ENCODE assay signal across 16 mouse cellular contexts in genomic region chr14:59551956-59552355, GRCm38 (mm10). TPM values are rescaled to one million over a fixed set of nuclear protein-coding genes. Genes with fewer than 3 reads are reported as not detected.
DNase-seq lines count a peak whose midpoint lies in the region; ATAC-seq and TF ChIP-seq lines count a peak whose summit lies in the region.
"Had no signal": no experiment of that assay in that cellular context is flagged by ENCODE, and none has a peak within 500 bp of the region (broad histone marks: within the 10 kb centered on the region; RNA-seq: fewer than 3 reads in every experiment).

No protein-coding gene starts in this region.

- H3K9ac ChIP-seq in kidney, embryonic 14.5 days (ENCODE audit: low read depth, low read length): no peak overlapping the region
- no peak overlapping the region for H3K9ac ChIP-seq in ES-E14 (ENCODE audit: insufficient read depth, low read depth, low read length, poor library complexity, severe bottlenecking)
- no peak overlapping the region for H3K9ac ChIP-seq in intestine, postnatal 0 days (ENCODE audit: low read depth, low read length)
- H3K9ac ChIP-seq in liver, postnatal 0 days (replicated peaks): peak overlapping the region; percentile 41; the same call in 1 of the 2 replicates
- H3K9ac ChIP-seq: forebrain, postnatal 0 days; limb, embryonic 15.5 days; midbrain, embryonic 15.5 days had no signal

- in situ Hi-C loops in ES-E14 (cut with MboI; ENCODE audit: low sequenced_read_pairs in 2 of 2, unreplicated experiment in 2 of 2): no loop called here

- WGBS in kidney, embryonic 14.5 days: 31% methylated on average over 8 of the region's 8 CpGs
- 45% methylated on average over 8 of the region's 8 CpGs for WGBS in kidney, adult 2 months
- 45% methylated on average over 8 of the region's 8 CpGs for WGBS in intestine, postnatal 0 days
- WGBS in liver, postnatal 0 days (ENCODE audit: insufficient replicate concordance): 62% methylated on average over 8 of the region's 8 CpGs

- no peak for DNase-seq in kidney, adult 2 months
- DNase-seq in ES-E14 (ENCODE audit: low read depth, low spot score): peak; percentile 17
- peak; percentile 46 for DNase-seq in liver, postnatal 0 days
- no peak for DNase-seq in testis, postnatal 14 days (ENCODE audit: low spot score)
- DNase-seq in frontal cortex, postnatal 36 days (ENCODE audit: low spot score in 2 of 2): no peak
- no peak for DNase-seq in cerebellum, adult 8-10 months
- DNase-seq: cerebellum, adult 9-11 months; forebrain, postnatal 0 days; gastrocnemius, postnatal 14 days; lung, postnatal 10 days; thymus, adult 2 months had no signal

- H3K4me2 ChIP-seq in kidney, embryonic 14.5 days (replicated peaks; ENCODE audit: low read depth, low read length): no peak overlapping the region
- no peak overlapping the region for H3K4me2 ChIP-seq in intestine, postnatal 0 days (replicated peaks; ENCODE audit: low read depth)
- H3K4me2 ChIP-seq in liver, postnatal 0 days (ENCODE audit: low read depth, low read length): peak overlapping the region; percentile 22; the same call in 1 of the 2 replicates
- H3K4me2 ChIP-seq: limb, embryonic 15.5 days; midbrain, embryonic 15.5 days had no signal

- H3K9me3 ChIP-seq in kidney, embryonic 14.5 days (ENCODE audit: control insufficient read depth, low read length): no peaks in the 10 kb centered on the region
- no peaks in the 10 kb centered on the region for H3K9me3 ChIP-seq in ES-E14 (ENCODE audit: control insufficient read depth, insufficient read depth, low read depth, low read length)
- no peaks in the 10 kb centered on the region for H3K9me3 ChIP-seq in intestine, postnatal 0 days (ENCODE audit: control insufficient read depth)
- no peaks in the 10 kb centered on the region for H3K9me3 ChIP-seq in liver, postnatal 0 days (ENCODE audit: low read length)
- H3K9me3 ChIP-seq: limb, embryonic 15.5 days; midbrain, embryonic 15.5 days had no signal

- no peak for TF ChIP-seq CTCF in kidney, adult 2 months (conservative IDR thresholded peaks at IDR 0.05; ENCODE audit: insufficient read depth, insufficient read length, low read depth, low read length)
- TF ChIP-seq CTCF in intestine, postnatal 0 days (IDR thresholded peaks at IDR 0.05; ENCODE audit: low read depth): no peak
- no peak for TF ChIP-seq CTCF in liver, postnatal 0 days (IDR thresholded peaks at IDR 0.05; ENCODE audit: low read depth)

- H3K4me3 ChIP-seq in kidney, embryonic 14.5 days (ENCODE audit: low read length): no peak overlapping the region
- no peak overlapping the region for H3K4me3 ChIP-seq in kidney, adult 2 months (ENCODE audit: insufficient read depth, low read depth, low read length)
- H3K4me3 ChIP-seq in ES-E14 (ENCODE audit: insufficient read depth in 1 of 2, low read depth in 1 of 2, low read length in 2 of 2, poor library complexity in 1 of 2, severe bottlenecking in 1 of 2): no peak overlapping the region
- no peak overlapping the region for H3K4me3 ChIP-seq in intestine, postnatal 0 days (ENCODE audit: low read depth, low read length)
- H3K4me3 ChIP-seq in liver, postnatal 0 days (ENCODE audit: low read depth, low read length): no peak overlapping the region
- H3K4me3 ChIP-seq: erythroblast, embryonic 14.5 days; limb, embryonic 15.5 days; midbrain, embryonic 15.5 days had no signal

- 0 out of 2 replicates have a peak, but pooled peaks cover 3% of the 10 kb centered on the region for H3K4me1 ChIP-seq in kidney, embryonic 14.5 days (ENCODE audit: control insufficient read depth, insufficient read depth, low read length)
- peaks cover 19% of the 10 kb centered on the region for H3K4me1 ChIP-seq in kidney, adult 2 months (ENCODE audit: control insufficient read depth, insufficient read depth, low read length)
- peaks cover 0 to 11% of the 10 kb centered on the region in 2 experiments; a peak in 2 of 4 replicates for H3K4me1 ChIP-seq in ES-E14 (ENCODE audit: control insufficient read depth in 2 of 2, insufficient read depth in 2 of 2, low read length in 2 of 2, poor library complexity in 1 of 2)
- no peaks in the 10 kb centered on the region for H3K4me1 ChIP-seq in intestine, postnatal 0 days (replicated peaks; ENCODE audit: control insufficient read depth, insufficient read depth, low read length)
- peaks cover 8% of the 10 kb centered on the region for H3K4me1 ChIP-seq in liver, postnatal 0 days (ENCODE audit: insufficient read depth)
- H3K4me1 ChIP-seq: midbrain, embryonic 15.5 days had no signal

- no peaks in the 10 kb centered on the region for H3K36me3 ChIP-seq in kidney, embryonic 14.5 days (ENCODE audit: control insufficient read depth, insufficient read depth, low read length)
- H3K36me3 ChIP-seq in kidney, adult 2 months (ENCODE audit: control insufficient read depth, insufficient read depth, low read length): no peaks in the 10 kb centered on the region
- 0 out of 2 replicates have a peak, but pooled peaks cover 3% of the 10 kb centered on the region for H3K36me3 ChIP-seq in ES-E14 (ENCODE audit: control insufficient read depth, insufficient read depth, low read length, poor library complexity, severe bottlenecking)
- peaks cover 3% of the 10 kb centered on the region; the same call in 1 of the 2 replicates for H3K36me3 ChIP-seq in intestine, postnatal 0 days (ENCODE audit: control insufficient read depth, insufficient read depth)
- H3K36me3 ChIP-seq in liver, postnatal 0 days (replicated peaks; ENCODE audit: insufficient read depth, low read length): no peaks in the 10 kb centered on the region
- H3K36me3 ChIP-seq: midbrain, embryonic 15.5 days had no signal

- peak; percentile 47; the same call in 1 of the 2 replicates for ATAC-seq in kidney, embryonic 14.5 days (ENCODE audit: low FRiP score, low TSS enrichment)
- ATAC-seq in intestine, postnatal 0 days: 0 out of 2 replicates have a peak, but pooled peaks have one; percentile 11
- peak; percentile 69 for ATAC-seq in liver, postnatal 0 days
- ATAC-seq: forebrain, postnatal 0 days; midbrain, embryonic 15.5 days had no signal

- no peak for TF ChIP-seq POLR2A in kidney, adult 2 months (IDR thresholded peaks at IDR 0.05; ENCODE audit: low read depth, low read length)

- TF ChIP-seq EP300 in liver, postnatal 0 days (IDR thresholded peaks at IDR 0.05; ENCODE audit: low read depth): no peak; the same call in 1 of the 2 replicates

- H3K27me3 ChIP-seq in kidney, embryonic 14.5 days (ENCODE audit: control insufficient read depth, insufficient read depth, low read length): no peaks in the 10 kb centered on the region
- no peaks in the 10 kb centered on the region for H3K27me3 ChIP-seq in kidney, adult 2 months (replicated peaks; ENCODE audit: control insufficient read depth, insufficient read depth, low read length)
- H3K27me3 ChIP-seq in intestine, postnatal 0 days (replicated peaks; ENCODE audit: control insufficient read depth, insufficient read depth, low read length): no peaks in the 10 kb centered on the region
- no peaks in the 10 kb centered on the region for H3K27me3 ChIP-seq in liver, postnatal 0 days (ENCODE audit: insufficient read depth, low read length)
- H3K27me3 ChIP-seq: limb, embryonic 15.5 days; midbrain, embryonic 15.5 days had no signal

- H3K27ac ChIP-seq in kidney, embryonic 14.5 days (ENCODE audit: low read depth, low read length): no peak overlapping the region
- no peak overlapping the region for H3K27ac ChIP-seq in kidney, adult 2 months (ENCODE audit: insufficient read depth, low read depth, low read length)
- no peak overlapping the region for H3K27ac ChIP-seq in ES-E14 (ENCODE audit: insufficient read depth, low read depth, low read length, poor library complexity, severe bottlenecking)
- H3K27ac ChIP-seq in intestine, postnatal 0 days (ENCODE audit: low read depth, low read length): no peak overlapping the region
- peak overlapping the region; percentile 70 for H3K27ac ChIP-seq in liver, postnatal 0 days (ENCODE audit: low read depth)
- H3K27ac ChIP-seq: limb, embryonic 15.5 days; midbrain, embryonic 15.5 days had no signal

TF ChIP-seq in ES-E14, 5 proteins besides CTCF, POLR2A, EP300 and RAD21:
- TF ChIP-seq ZC3H11A (IDR thresholded peaks at IDR 0.05; ENCODE audit: borderline replicate concordance, low read depth, low read length): no peak
- TF ChIP-seq MAFK (IDR thresholded peaks at IDR 0.05; ENCODE audit: insufficient read depth, low read depth, low read length): no peak
- no peak for TF ChIP-seq CHD2 (IDR thresholded peaks at IDR 0.05; ENCODE audit: low read depth, low read length)
- TF ChIP-seq HCFC1 (IDR thresholded peaks at IDR 0.05; ENCODE audit: borderline replicate concordance, insufficient read depth, low read length): no peak
- TF ChIP-seq ZNF384 (IDR thresholded peaks at IDR 0.05; ENCODE audit: low read depth, low read length): no peak
TF ChIP-seq in ES-E14: peak in this region for 0.

RNA-seq across cellular contexts. Expression of gene Cdadc1, which starts 45.8 kb away (rescaled TPM):
- 25.7 and 35.5 TPM in 2 replicates for polyA plus RNA-seq in kidney, embryonic 14.5 days (2014; fragmentation: Nextera tagmentation; extraction: Ambion mirVana)
- 6.1 and 10.8 TPM in 2 replicates for polyA plus RNA-seq in kidney, adult 2 months (2012; rRNA removed)
- 6.7 and 16.0 TPM in 2 replicates for total RNA-seq in ES-E14 (2012; rRNA removed)
- 22.3 and 24.3 TPM in 2 replicates for polyA plus RNA-seq in intestine, postnatal 0 days (2015; fragmentation: Nextera tagmentation; extraction: Ambion mirVana)
- 17.7 and 19.4 TPM in 2 replicates for polyA plus RNA-seq in liver, postnatal 0 days (2015; fragmentation: Nextera tagmentation; extraction: Ambion mirVana)

Comparison
In these comparisons a context has a peak if more than half of its experiments do, and no peak if none do; other contexts are left out.
1. ATAC-seq: peak in every context shown above with its lines; median percentile 69 in liver, postnatal 0 days; 47 in kidney, embryonic 14.5 days; 11 in intestine, postnatal 0 days.
2. DNase-seq: peak in ES-E14 (single experiment) and liver, postnatal 0 days (single experiment); none in kidney, adult 2 months (single experiment), testis, postnatal 14 days (single experiment), frontal cortex, postnatal 36 days (0 of 2) and cerebellum, adult 8-10 months (single experiment).